Mouse (Mus musculus) liver, adult 2 months (tissue): ENCODE results near the gene Ackr2. TPM values are rescaled to one million over a fixed set of nuclear protein-coding genes. Genes with fewer than 3 reads are reported as not detected.

ENCODE experiments used
- DNase-seq: peaks from one replicate; pipeline ENCODE4 v3.0.0-alpha.2; 2011; ENCODE audit warnings: low read depth, low spot score; ENCODE audit errors: extremely low read depth
- H3K27ac ChIP-seq: fragments of 200-500 bp; replicated peaks from 2 replicates; pipeline ENCODE4 v1.5.1; 2012; ENCODE audit warnings: low read depth, mild to moderate bottlenecking, control low read depth, inconsistent platforms, low read length; ENCODE audit not compliant: insufficient read depth
- H3K27me3 ChIP-seq: fragments of 200-500 bp; 2 replicates; pipeline ENCODE4 v1.6.1; 2012; ENCODE audit warnings: mild to moderate bottlenecking, moderate library complexity, low read length, inconsistent platforms; ENCODE audit not compliant: control insufficient read depth, insufficient read depth
- H3K36me3 ChIP-seq: fragments of 200-500 bp; 2 replicates; pipeline ENCODE4 v1.6.1; 2012; ENCODE audit warnings: low read length, inconsistent platforms; ENCODE audit not compliant: control insufficient read depth, insufficient read depth
- H3K4me1 ChIP-seq: fragments of 200-500 bp; 2 replicates; pipeline ENCODE4 v1.6.1; 2011; ENCODE audit warnings: low read length; ENCODE audit not compliant: control insufficient read depth, insufficient read depth
- H3K4me3 ChIP-seq: fragments of 200-500 bp; 2 replicates; pipeline ENCODE4 v1.5.1; 2011; ENCODE audit warnings: low read depth, mild to moderate bottlenecking, control low read depth, low read length, moderate library complexity; ENCODE audit not compliant: insufficient read depth
- H3K79me2 ChIP-seq: fragments of 200-500 bp; 2 replicates; pipeline ENCODE4 v1.6.1; 2012; ENCODE audit warnings: inconsistent platforms, mild to moderate bottlenecking, low read length, moderate library complexity; ENCODE audit not compliant: control insufficient read depth, insufficient read depth
- H3K9ac ChIP-seq: fragments of 200-500 bp; 2 replicates; pipeline ENCODE4 v1.6.1; 2012; ENCODE audit warnings: low read depth, mild to moderate bottlenecking, control low read depth, inconsistent platforms, low read length
- CTCF ChIP-seq: fragments of 200-500 bp; IDR thresholded peaks from 2 replicates; pipeline ENCODE4 v1.5.1; 2011; ENCODE audit warnings: low read depth, low read length, control low read depth
- POLR2A ChIP-seq: fragments of 200-500 bp; IDR thresholded peaks from 2 replicates; pipeline ENCODE4 v1.6.1; 2011; ENCODE audit warnings: low read length, control low read depth; ENCODE audit not compliant: insufficient read depth; ENCODE audit errors: extremely low read depth
- whole genome bisulfite sequencing: fragments of 180-500 bp; shearing (Covaris S2); methylation state at CpG from one replicate; pipeline ENCODE4 v1.1.7; 2018; 5-methylcytosine and 5-hydroxymethylcytosine counted together
- polyA plus RNA-seq: library from polyadenylated mRNA; depleted of rRNA; stranded (reverse); fragments of >200 nt; gene quantifications from 2 replicates; pipeline ENCODE4 v1.2.3, GENCODE M21; 2012
- total RNA-seq: library from RNA; depleted of rRNA; stranded (reverse); fragments of >200 nt; gene quantifications from 2 replicates; pipeline ENCODE4 v1.2.3, GENCODE M21; 2014

The Ackr2 gene
- total and polyA plus RNA-seq, 2 experiments, result 2.3 to 2.4 TPM

- TF ChIP-seq POLR2A, result no peak
- TF ChIP-seq CTCF, result peak; percentile 75
- Histone ChIP-seq H3K27ac (peak overlapping the region; percentile 92), H3K79me2 (no peaks in the 10 kb centered on the region), H3K9ac (peak overlapping the region; percentile 50; the same call in 1 of the 2 replicates), H3K4me1 (peaks cover 8% of the 10 kb centered on the region), H3K4me3 (no peak overlapping the region), H3K36me3 (no peaks in the 10 kb centered on the region), H3K27me3 (no peaks in the 10 kb centered on the region)
- WGBS, result 49% methylated on average over 6 of the region's 6 CpGs
- peak; percentile 70 for DNase-seq
Observed at GRCm38 (mm10) chr9:121881301-121881700, 16.9 kb upstream of the Ackr2 start.

DNA sequence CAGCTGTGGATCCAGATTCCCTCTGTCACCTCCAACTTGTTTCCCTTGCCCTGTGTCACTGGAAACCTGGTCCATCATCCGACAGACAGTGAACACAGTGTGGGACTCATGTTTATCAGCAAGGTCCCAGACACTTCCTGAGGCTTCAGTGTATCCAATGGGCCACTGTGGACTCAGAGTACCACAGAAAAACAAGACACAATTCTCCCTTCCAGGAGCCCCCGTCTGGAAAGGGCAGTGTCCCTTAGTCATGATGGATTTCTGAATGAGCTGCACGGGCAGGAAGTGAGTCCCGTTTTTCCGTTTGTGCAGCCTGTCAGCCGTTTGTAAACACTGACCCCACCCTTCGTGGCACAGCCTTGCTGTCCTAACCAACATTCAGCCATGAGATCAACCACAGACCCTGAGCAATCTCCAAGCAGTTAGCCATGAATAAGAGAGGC, 16.1 kb upstream of the Ackr2 start:
- H3K4me3 ChIP-seq, result no peak overlapping the region
- H3K4me1 ChIP-seq, result peaks cover 8% of the 10 kb centered on the region
- peak overlapping the region; percentile 92 for H3K27ac ChIP-seq
- H3K27me3 ChIP-seq, result no peaks in the 10 kb centered on the region
- WGBS, result 28% methylated on average over 7 of the region's 7 CpGs
- H3K79me2 ChIP-seq, result no peaks in the 10 kb centered on the region
- H3K9ac ChIP-seq, result peak overlapping the region; percentile 53
- TF ChIP-seq CTCF (no peak), POLR2A (no peak)
- DNase-seq, result no peak
- no peaks in the 10 kb centered on the region for H3K36me3 ChIP-seq

GRCm38 (mm10) chr9:121889927-121890440, 8.2 kb upstream of the Ackr2 start:
- Histone ChIP-seq H3K79me2 (no peaks in the 10 kb centered on the region), H3K4me1 (peaks cover 18% of the 10 kb centered on the region), H3K4me3 (no peak overlapping the region), H3K27me3 (no peaks in the 10 kb centered on the region), H3K27ac (peak overlapping the region; percentile 66), H3K36me3 (no peaks in the 10 kb centered on the region), H3K9ac (peak overlapping the region; percentile 18)
- WGBS, result 8% methylated on average over 4 of the region's 4 CpGs
- TF ChIP-seq CTCF (no peak), POLR2A (no peak)
- peak; percentile 93 for DNase-seq

- Histone ChIP-seq H3K4me3 (no peak overlapping the region), H3K36me3 (no peaks in the 10 kb centered on the region), H3K4me1 (peaks cover 18% of the 10 kb centered on the region), H3K27ac (peak overlapping the region; percentile 66), H3K27me3 (no peaks in the 10 kb centered on the region), H3K79me2 (no peaks in the 10 kb centered on the region), H3K9ac (peak overlapping the region; percentile 44)
- TF ChIP-seq POLR2A (no peak), CTCF (no peak)
- WGBS, result 22% methylated on average over 18 of the region's 18 CpGs
- peak; percentile 45 for DNase-seq
Observed at GRCm38 (mm10) chr9:121890441-121890941, 7.7 kb upstream of the Ackr2 start.

DNA sequence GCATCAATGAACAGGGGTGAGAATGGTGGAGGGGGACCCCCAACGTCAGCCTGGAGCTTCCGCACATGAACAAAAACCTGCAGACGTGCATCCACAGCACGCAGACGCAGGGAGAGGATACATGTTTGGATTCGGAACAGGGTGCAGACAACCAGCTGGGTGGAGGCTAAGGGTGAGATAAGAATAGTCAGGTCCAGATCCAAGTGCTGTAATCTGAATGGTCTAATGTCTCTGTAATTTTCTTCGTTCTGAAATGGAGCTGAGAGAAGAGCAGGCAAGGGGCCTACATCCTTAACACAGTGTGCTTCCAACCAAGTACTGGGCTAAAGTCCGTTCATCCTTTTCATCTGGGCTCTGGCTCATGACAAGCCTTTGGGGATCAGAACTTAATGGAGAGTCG, 6.9 kb upstream of the Ackr2 start:
- H3K79me2 ChIP-seq, result no peaks in the 10 kb centered on the region
- WGBS, result 92% methylated on average over 9 of the region's 9 CpGs
- no peak for DNase-seq
- no peak for TF ChIP-seq POLR2A
- no peak for TF ChIP-seq CTCF
- no peak overlapping the region for H3K9ac ChIP-seq
- no peak overlapping the region for H3K4me3 ChIP-seq
- H3K36me3 ChIP-seq, result no peaks in the 10 kb centered on the region
- peaks cover 18% of the 10 kb centered on the region for H3K4me1 ChIP-seq
- H3K27ac ChIP-seq, result peak overlapping the region; percentile 66
- no peaks in the 10 kb centered on the region for H3K27me3 ChIP-seq

GRCm38 (mm10) chr9:121892057-121892687, 6.0 kb upstream of the Ackr2 start:
- Histone ChIP-seq H3K4me3 (no peak overlapping the region), H3K27ac (no peak overlapping the region), H3K4me1 (peaks cover 18% of the 10 kb centered on the region), H3K27me3 (no peaks in the 10 kb centered on the region), H3K36me3 (no peaks in the 10 kb centered on the region), H3K9ac (no peak overlapping the region), H3K79me2 (no peaks in the 10 kb centered on the region)
- WGBS, result 92% methylated on average over 12 of the region's 12 CpGs
- TF ChIP-seq CTCF (no peak), POLR2A (no peak)
- DNase-seq, result no peak
